Mouse (Mus musculus) megakaryocyte, embryonic 14.5 days (primary cell): Measurements from ENCODE around the gene Krt86. TPM values are rescaled to one million over a fixed set of nuclear protein-coding genes. Genes with fewer than 3 reads are reported as not detected.

Experiments used
- H3K27me3 ChIP-seq: replicated peaks from 2 replicates; pipeline ENCODE3; 2012; ENCODE audit warnings: inconsistent platforms
- H3K36me3 ChIP-seq: replicated peaks from 2 replicates; pipeline ENCODE3; 2012; ENCODE audit warnings: low read length, inconsistent platforms, mixed read lengths
- H3K4me1 ChIP-seq: 2 replicates; pipeline ENCODE4 v1.6.1; 2012; ENCODE audit warnings: inconsistent platforms
- H3K4me3 ChIP-seq: replicated peaks from 2 replicates; pipeline ENCODE3; 2012; ENCODE audit warnings: moderate library complexity, mild to moderate bottlenecking, inconsistent platforms
- H3K9me3 ChIP-seq: 2 replicates; pipeline ENCODE4 v1.6.1; 2012; ENCODE audit warnings: inconsistent platforms
- FLI1 ChIP-seq: IDR thresholded peaks from 2 replicates; pipeline ENCODE4 v1.6.1; 2012; ENCODE audit warnings: low read length, inconsistent platforms, mixed read lengths
- GATA1 ChIP-seq: IDR thresholded peaks from 3 replicates; pipeline ENCODE4 v1.6.1; 2012; ENCODE audit warnings: mixed read lengths, low read length, inconsistent platforms, borderline replicate concordance
- polyA plus RNA-seq: library from polyadenylated mRNA; stranded (reverse); fragments of >175 nt; gene quantifications from 2 replicates; pipeline ENCODE4 v1.2.3, GENCODE M21; 2012; ENCODE audit warnings: low replicate concordance; ENCODE audit not compliant: insufficient read depth

The Krt86 gene
- polyA plus RNA-seq, 1 experiment: not detected

DNA sequence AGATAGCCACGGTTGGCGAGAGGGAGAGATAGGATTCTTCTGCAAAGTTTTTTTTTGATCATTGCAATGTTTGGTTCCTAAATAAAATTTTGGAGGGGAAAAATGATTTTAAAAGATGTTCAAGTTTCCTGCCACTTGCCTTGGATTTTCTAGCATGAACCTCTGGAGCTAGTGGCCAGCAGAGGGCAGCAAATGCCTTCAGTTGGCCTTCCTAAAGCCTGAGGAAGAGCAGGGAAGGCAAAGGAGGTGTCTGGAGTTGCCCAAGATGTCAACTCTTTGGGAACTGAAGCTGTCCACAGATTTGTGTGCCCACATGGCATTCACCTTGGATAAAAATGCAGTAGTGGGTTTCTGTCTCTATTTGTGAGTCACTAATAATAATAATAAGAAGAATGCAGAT is 46.5 kb downstream of the Krt86 start:
- TF ChIP-seq FLI1 (no peak), GATA1 (no peak)
- Histone ChIP-seq H3K9me3 (peaks cover 5% of the 10 kb centered on the region; the same call in 1 of the 2 replicates), H3K4me3 (no peak overlapping the region), H3K27me3 (peaks cover 44% of the 10 kb centered on the region), H3K36me3 (no peaks in the 10 kb centered on the region), H3K4me1 (no peaks in the 10 kb centered on the region)

DNA sequence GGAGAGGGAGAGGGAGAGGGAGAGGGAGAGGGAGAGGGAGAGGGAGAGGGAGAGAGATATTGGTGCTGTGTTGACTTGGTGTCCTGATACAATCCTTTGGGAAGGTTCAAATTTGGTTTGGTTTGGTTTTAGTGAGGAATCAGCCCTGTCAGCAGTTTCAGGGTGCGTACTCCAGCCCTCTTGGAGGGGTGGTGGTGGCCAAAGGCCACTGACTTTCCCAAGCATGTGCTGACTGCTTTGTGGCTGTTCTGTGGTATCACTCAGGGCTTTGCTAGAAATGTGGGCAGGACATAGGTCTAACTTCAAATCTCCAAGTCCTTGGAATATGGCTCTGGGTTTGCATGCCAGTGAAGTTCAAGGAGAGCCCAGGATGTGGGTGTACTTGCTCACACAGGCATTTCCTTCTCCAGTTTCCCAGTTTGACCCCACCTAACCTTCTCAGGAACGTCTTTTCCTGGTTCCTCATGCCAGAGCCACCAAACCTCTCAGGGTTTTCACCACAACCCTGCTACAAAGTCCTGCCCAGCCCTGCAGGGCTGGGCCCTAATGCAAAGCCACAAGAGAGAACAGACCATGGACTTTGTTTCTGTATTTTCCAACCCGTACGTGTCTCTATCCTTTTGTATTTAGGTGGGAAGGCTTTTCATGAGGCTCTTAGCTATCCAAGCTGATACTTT is 49.4 kb downstream of the Krt86 start:
- no peaks in the 10 kb centered on the region for H3K36me3 ChIP-seq
- no peaks in the 10 kb centered on the region for H3K4me1 ChIP-seq
- H3K9me3 ChIP-seq: no peaks in the 10 kb centered on the region
- TF ChIP-seq FLI1 (no peak), GATA1 (no peak)
- peaks cover 66% of the 10 kb centered on the region for H3K27me3 ChIP-seq
- no peak overlapping the region for H3K4me3 ChIP-seq

Other genes starting within 250 kb of the Krt86 start
- 0.47 TPM in 1 of 2 replicates, not detected in the other for gene Grasp, start 249.3 kb upstream of the Krt86 start, polyA plus RNA-seq
- 2.9 and 6.8 TPM in 2 replicates for gene Nr4a1, start 219.2 kb upstream of the Krt86 start, polyA plus RNA-seq
- 36.9 and 65.9 TPM in 2 replicates for gene Atg101, start 189.2 kb upstream of the Krt86 start, polyA plus RNA-seq
- 2.1 TPM in 1 of 2 replicates, not detected in the other for gene 6030408B16Rik, start 180.3 kb upstream of the Krt86 start, polyA plus RNA-seq
- 0.63 TPM in 1 of 2 replicates, not detected in the other for gene Krt80, start 103.3 kb upstream of the Krt86 start, polyA plus RNA-seq
- gene Krt7, start 62.4 kb upstream of the Krt86 start, polyA plus RNA-seq: not detected in 2 replicates
- not detected in 2 replicates for gene Krt87, start 34.7 kb upstream of the Krt86 start, polyA plus RNA-seq
- gene Krt88, start 25.7 kb upstream of the Krt86 start, polyA plus RNA-seq: 2.8 TPM in 1 of 2 replicates, not detected in the other
- not detected in 2 replicates for gene Krt81, start 9.7 kb upstream of the Krt86 start, polyA plus RNA-seq
- gene Krt83, start 18.0 kb downstream of the Krt86 start, polyA plus RNA-seq: not detected in 2 replicates
- not detected in 2 replicates for gene Gm49425, start 43.8 kb downstream of the Krt86 start, polyA plus RNA-seq
- gene Krt84, start 59.3 kb downstream of the Krt86 start, polyA plus RNA-seq: not detected in 2 replicates
- gene Krt82, start 77.2 kb downstream of the Krt86 start, polyA plus RNA-seq: not detected in 2 replicates
- gene Krt90, start 89.5 kb downstream of the Krt86 start, polyA plus RNA-seq: not detected in 2 replicates
- not detected in 2 replicates for gene Krt75, start 100.4 kb downstream of the Krt86 start, polyA plus RNA-seq
- gene Gm5414, start 154.7 kb downstream of the Krt86 start, polyA plus RNA-seq: not detected in 2 replicates
- not detected in 2 replicates for gene Gm5478, start 173.9 kb downstream of the Krt86 start, polyA plus RNA-seq
- not detected in 2 replicates for gene Krt6b, start 206.8 kb downstream of the Krt86 start, polyA plus RNA-seq
- gene Krt6a, start 220.8 kb downstream of the Krt86 start, polyA plus RNA-seq: 0.03 TPM in 1 of 2 replicates, not detected in the other
- not detected in 2 replicates for gene Krt5, start 239.4 kb downstream of the Krt86 start, polyA plus RNA-seq